Mouse (Mus musculus) kidney, adult 11 months (tissue): Measurements from ENCODE around the gene Kcnmb1.

ENCODE experiments used
- DNase-seq: peaks from one replicate; pipeline ENCODE4 v3.0.0; 2022

The Kcnmb1 gene

DNA sequence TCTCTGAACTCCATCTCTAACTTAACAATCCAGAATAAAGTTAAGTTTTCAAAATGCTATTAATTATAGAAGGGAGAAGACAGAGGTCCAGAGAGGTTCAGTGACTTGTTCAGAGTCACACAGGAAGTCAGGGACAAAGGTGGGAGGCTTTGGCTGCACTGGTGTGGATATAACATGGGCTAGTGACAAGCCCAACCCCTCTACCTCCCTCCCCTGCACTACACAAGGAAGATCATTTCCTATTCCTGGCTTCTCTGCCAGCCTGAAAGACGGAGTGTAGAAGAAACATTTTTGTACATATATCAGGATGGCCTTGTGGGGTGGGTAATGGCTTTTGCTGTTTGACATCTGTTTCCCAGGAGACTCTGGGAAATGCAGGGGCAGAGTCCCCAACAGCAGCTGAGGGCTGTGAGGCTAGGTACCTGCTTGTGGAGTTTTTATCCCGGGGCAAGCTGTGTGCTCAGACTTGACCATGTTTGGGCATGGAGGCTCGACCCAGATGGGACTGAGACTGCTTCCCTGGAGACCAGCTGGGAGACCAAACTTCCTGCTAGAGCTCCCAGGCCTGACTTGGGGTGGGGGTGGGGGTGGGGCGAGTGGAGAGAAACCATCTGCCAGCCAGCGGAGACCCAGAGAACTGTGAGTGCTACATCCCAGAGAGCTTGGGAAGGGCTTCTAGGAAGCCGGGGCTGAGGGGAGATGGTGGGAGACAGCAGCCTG lies at the start of gene Kcnmb1:
Gene Kcnmb1, plus strand, starts transcription at position 326 of the 720 bp plus-strand sequence.
- DNase-seq = peak; percentile 12

DNA sequence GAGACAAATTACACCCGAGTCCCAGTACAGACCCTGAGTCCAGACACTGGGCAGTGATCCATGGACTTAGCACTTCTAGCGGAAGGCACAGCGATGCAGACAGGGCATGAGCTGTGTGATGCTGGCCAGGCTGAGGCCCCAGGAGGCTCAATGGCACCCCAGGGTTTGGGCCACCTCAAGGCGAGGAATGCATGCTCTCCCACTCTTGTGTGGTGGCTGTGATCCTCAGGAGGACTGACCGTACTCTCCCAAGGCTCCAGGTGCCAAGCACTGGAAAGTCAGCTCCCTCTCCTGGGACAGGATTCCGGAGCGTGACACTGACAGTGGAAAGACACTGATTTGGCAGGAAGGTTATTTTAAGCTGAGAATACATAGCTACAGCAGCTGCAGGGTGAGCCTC lies 49.8 kb upstream of the Kcnmb1 start:
- no peak for DNase-seq

DNA sequence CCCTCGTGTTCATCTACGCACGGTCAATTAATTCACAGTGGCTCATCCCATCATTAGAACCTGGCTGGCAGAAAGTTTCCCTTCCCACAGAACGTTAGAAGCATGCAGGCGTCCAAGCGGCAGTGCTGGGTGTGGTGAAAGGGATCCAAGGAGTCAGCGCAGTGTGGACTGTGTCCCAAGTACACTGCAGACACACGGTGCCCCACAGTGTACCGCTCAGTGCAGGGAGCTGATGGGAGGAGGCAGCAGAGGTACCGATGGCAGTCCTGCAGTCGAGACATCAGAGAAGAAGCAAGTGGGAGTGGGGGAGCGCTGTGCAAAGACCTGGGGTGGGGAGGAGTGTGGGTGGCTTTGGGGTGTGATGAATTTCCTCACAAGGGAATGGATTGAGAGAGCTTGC lies 48.6 kb upstream of the Kcnmb1 start:
- DNase-seq = no peak

DNA sequence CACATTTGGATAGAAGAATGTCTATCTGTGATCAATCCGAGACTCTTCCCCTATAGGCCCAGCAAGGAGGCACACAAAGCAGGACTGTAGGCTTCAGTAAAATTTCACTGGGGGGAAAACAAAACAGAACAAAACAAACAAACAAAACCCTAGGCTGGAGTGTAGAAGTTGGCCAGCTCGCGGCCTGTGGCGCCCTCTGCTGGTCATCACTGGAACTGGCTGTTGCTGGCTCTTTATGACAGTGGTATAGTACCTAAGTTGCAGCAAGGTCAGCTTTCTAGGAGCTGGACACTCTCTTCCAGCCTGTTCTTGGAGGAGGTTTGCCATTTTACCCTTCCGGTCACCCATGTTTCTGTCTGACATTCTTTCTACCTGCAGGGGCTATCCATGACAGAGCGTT lies 45.2 kb upstream of the Kcnmb1 start:
- DNase-seq = peak; percentile 12

DNA sequence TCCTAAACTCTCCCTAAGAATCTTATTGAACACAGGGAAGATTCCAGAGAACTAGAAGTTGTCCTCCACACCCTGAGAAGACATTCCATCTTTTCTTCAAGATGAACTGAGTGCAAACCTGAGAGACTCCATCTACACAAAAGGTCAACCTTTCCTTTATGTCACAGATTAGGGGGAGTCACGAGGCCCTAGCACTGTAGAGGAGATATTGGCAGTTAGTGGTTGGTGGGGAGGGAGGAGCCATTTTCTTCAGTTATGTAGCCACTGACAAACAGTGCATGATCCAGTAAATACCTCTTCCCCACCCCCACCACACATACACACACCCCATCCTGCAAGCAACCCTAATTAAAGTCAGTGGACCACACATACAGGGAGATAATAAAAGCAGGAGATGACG lies 44.4 kb upstream of the Kcnmb1 start:
- no peak for DNase-seq

DNA sequence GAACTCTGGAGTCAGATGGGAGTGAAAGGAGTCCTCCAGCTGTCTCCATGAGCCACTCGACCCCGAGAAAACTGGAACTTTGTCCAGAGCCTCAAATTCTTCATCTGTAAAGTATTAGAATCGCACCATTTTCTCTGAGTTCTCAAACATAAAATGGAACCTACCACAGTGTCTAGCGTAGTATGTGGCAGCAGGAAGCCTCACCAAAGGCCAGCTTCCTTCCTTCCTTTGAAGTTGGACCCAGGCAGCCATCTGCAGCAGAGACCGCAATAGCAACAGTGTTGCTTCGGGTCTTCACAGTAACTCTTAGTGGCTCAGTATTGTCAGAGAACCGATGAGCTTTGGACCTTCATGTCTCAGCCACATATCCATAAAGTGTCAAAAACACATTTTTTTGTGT lies 43.0 kb upstream of the Kcnmb1 start:
- DNase-seq = no peak

DNA sequence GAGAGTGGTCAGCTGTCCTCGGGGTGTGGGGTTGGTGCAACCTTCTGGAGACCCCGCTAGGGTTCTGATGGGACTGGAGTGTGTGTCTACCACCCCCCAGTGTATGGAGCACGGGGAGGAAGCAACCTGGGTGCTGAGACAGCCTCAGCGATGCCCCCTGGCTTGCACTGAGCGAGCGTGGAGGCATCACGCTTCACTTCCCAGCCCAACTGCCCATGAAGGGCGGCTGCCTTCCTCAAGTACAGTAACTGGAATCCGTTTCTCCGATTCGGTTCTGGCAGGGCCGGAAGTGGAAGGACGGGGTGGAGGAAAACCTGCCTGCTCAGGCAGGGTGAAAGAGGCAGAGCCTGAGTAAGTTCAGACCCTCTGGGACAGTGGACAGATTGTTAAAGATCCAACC lies 41.4 kb upstream of the Kcnmb1 start:
- DNase-seq = peak; percentile 7

DNA sequence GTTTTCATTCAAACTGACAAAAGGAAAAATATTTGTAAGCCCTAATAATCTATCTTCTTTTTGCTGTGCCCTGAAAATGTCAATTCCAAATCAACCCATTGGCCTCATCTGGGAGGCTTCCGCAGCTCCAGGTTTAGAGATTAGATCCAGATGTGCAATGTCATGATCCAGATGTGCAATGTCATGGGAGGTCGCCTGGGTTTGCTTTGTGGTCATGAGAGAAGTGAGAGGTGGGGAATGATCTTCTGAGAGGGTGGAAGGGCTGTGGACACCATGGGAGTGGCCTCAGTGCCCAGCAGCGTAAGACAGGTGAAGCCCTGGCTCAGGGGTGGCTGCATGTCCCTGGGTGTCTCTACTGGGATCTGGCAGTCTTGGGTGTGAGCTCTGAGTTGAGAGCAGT lies 39.8 kb upstream of the Kcnmb1 start:
- no peak for DNase-seq

DNA sequence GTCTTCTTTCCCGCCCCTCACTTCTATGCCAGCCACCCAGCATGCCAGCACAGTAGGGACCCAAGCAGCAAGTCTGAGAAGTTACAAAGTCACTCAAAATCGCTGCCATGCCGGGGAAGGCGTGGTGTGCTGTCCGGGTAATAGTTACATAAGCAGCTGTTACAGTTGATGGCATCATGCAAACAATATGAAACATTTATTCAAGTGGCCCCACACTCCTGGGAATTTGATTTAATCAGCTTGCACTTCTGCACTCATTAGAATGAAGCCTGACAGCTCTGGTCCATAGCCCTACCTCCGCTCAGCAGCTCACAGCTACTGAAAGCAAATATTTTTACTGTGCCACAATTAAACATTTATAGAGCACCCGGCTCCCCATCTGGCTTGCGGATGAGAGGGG lies 37.0 kb upstream of the Kcnmb1 start:
- DNase-seq = no peak

DNA sequence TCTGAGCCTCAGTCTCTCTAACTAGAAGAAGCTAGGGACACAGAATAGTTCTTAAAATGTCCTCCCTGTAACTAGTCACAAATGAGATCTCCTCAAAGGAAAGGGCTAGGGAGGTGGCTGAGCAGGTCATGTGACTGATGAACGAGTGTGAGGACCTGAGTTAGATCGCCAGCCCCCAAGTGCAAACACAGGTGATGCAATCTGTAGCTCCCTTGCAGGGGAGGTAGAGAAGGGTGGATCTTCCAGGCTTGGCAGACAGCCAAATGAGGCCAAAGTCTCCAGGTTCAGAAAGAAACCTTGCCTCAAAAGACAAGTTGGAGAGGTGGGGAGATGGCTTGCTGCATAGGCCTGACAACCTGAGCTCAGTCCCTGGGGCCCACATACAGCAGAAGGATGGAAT lies 36.3 kb upstream of the Kcnmb1 start:
- no peak for DNase-seq

DNA sequence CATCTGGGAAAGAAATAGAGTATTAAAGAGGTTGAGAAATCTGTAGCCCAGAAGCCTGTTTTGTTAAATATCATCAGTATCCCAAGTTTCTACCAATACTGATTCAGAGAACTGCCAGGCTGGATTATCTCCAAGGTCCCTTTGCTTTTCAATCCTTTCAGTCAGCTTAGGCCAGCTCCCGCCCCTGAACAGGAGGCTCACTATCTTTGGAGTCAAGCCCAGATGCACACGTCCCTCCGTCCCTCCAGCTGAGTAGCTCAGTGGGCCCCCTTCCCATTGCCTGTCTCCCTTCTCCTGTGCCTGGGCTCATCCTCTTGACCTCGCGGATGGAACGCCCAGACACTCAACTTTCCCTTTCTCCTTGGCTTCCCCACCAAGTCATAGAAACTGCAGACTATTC lies 35.5 kb upstream of the Kcnmb1 start:
- DNase-seq = no peak

DNA sequence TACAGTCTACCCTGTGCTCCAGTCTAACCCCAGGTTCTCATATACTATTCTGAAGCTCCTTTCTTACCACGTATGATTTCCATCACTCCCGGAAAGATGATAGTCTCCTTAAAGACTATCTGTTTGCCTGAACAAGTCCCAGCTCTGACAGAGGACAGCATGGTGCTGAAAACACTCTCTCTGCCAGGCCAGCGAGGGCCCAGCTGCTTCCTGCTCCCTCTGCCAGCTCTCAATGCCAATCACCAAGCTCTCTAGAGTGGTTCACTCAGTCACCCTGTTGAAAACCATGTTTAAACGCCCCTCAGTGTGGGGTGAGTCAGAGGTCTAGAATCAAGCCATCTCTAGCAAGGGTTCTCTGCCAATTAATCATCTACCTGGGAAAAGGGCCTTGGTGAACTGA lies 35.0 kb upstream of the Kcnmb1 start:
- no peak for DNase-seq

DNA sequence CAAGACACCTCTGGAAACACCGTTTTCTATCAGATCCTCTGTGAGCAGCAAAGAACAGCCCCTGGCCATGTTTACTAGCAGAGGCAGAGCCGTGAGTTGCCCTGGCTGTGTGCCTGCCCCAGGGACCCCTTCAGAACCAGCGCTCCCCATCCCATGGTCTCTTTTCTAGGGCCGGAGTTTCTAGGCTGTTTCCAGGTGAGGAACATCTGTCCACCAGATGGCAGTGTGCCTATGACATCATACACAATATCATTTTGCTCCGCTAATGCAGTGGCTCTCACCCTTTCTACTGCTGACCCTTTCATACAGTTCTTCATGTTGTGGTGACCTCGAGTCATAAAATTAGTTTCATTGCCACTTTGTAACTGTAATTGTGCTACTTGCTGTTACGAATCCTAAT lies 34.2 kb upstream of the Kcnmb1 start:
- DNase-seq = no peak

DNA sequence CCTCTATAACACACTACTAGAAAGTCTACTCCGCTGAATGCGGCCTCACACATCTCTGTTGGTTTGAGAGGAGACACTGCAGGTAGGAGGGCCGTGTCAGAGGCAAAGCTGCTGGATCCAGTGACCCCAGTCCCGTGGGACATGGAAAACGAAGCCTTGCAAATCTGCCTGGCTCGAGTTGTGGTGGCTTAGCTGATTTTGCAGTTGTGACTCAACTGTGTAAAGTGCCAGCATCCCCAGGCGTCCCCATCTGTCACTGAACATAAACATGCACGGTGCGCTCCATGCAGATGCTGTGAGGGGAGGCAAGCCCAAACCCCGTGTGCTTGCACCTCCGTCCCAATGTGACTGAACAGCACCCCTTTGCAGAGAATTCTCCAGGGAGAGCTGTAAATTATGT lies 33.4 kb upstream of the Kcnmb1 start:
- no peak for DNase-seq

DNA sequence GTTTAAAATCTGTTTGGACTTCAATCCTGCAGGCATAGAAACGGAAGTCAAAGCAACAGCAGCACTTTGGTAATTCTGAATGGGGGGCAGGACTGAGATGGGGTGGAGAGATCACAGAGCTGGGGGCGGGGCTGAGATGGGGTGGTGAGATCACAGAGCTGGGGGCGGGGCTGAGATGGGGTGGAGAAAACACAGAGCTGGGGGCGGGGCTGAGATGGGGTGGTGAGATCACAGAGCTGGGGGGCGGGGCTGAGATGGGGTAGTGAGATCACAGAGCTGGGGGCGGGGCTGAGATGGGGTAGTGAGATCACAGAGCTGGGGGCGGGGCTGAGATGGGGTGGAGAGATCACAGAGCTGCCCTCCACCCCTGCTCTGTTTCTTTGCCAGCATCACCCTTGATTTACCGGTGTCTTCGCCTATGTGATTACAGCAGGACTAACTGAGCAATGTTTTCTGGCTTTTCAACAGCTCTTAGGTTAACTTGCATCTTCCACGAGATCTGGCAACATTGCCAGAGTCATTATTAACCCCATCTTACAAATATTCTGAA lies 30.9 kb upstream of the Kcnmb1 start:
- DNase-seq = peak; percentile 13

DNA sequence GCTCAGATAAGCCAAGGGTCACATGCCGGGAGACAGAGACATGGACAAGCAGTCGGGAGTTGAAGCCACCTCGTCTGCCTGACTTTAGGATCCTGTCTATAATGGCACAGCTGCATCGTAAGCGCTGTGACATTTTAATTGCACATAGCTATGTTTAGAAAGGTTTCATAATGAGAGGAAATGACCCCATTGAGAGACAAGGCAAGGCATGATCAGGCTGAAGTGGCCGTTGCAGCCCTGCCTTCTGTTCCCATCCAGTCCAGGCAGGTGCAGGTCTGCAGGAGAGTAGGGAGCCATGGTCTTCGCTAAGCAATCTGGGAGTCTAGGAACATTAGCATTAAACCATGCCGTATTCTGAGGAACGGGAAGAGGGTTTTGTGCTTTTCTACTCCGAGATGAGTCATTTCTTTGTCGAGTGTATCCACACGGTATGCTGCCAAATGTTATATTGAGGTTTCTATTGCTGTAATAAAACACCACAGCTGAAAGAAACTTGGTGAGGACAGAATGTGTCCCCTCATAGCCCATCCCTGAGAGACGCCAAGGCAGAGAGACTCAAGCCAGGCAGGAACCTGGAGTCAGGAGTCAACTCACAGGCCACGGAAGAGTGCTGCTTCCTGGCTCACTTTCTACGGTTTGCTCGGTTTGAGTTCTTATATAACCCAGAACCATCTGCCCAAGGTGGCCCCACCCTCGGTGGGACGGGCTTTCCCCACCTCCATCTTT lies 30.3 kb upstream of the Kcnmb1 start:
- peak; percentile 17 for DNase-seq

DNA sequence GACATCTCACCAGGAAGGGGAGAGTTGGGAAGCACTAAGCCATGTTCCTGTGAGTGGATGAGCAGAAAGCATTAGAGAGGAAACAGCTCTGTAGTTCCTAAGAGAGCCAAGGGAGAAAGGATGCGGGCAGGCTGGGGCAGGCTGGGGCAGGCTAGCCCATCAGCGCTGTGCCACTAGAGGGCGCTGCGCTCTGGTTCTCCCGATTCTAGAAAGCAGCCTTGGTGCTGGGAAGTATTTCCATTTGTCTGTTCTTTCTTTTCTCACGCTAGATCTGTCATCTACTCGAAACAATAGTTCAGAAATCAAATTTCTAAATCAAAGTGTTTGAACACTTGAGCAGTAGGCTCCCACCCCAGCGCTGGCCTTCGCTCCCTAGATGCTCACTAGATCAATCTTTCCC lies 28.5 kb upstream of the Kcnmb1 start:
- no peak for DNase-seq

DNA sequence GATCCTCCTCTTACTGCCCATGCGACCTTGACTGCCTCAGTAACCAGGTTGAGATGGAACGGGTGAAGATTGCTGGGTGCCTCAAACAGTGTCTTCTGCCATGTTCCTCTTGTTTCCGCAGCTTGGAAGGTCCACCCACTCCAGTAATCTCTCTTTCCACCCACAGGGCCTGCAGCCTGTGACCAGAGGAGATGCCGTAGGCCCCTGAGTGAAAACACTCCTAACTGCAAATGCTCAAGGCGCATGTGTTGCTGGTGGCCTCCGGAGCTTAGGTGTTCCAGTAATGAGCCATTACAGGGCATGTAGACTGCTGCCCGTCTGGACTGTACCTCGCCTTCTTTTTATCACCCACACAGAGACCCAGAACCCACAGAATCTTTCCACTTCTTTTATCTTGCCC lies 25.2 kb upstream of the Kcnmb1 start:
- DNase-seq = no peak

DNA sequence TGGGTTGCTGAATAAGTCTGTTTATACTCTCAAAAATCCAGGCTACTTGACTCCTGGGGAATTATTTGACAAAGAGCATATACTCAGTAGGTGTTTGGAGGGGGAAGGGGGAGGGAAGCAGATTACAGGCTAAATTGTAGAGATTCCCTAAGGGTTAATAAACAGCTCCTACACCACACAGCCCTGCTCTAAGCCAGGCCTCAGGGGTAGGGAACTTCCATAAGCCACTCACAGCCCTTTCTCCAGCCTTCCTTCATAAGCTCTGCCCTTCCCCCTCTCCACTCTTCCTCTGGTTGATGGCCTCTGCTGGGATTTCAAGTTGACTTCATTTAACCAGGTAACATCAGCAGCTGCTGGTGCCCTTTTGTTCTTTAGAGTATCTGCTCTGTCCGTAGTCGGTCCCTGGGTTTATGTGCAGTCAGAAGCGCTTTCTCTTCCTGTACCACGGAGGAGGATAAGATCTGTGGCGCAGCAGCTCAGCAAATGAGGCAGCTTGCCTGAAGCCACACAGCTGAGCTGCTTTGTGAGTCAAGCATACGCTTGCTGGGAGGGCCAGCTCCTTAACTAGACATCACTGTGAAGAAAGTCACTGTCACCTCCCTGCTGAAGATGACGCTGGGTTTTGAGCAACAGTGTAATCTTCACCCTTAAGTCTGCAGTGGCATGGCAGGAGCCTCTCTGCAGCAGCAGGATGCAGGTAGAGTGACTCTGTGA lies 24.1 kb upstream of the Kcnmb1 start:
- DNase-seq = no peak

DNA sequence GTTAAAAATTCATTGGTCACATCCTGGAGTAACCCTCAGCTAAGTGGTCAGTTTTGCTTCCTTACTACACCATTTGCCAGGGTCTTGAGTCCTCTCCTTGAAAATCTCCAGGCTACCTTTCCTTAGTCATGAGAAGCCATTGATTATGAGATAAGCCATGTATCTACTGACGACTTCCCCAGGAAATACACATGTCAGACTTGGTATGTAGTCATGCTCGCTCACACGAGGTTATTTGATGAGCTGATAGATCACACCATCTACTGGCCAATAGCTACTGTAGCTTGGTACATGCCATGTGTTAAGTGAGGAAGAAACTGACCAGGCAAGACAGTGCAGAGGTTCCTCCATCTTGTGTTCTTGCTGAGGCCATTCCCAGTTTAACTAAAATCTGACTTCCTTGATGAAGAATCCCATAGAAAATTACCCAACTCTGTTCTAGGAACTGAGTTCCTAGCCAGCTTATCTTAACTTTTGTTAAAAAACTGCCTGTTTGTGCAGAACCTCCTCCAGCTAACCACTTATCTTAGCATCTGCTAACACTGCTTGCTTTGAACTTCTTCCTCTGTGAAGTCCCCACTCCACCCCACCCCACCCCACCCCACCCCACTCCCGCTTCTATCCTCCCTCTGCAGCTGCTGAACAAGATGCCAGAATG lies 23.2 kb upstream of the Kcnmb1 start:
- DNase-seq = no peak

DNA sequence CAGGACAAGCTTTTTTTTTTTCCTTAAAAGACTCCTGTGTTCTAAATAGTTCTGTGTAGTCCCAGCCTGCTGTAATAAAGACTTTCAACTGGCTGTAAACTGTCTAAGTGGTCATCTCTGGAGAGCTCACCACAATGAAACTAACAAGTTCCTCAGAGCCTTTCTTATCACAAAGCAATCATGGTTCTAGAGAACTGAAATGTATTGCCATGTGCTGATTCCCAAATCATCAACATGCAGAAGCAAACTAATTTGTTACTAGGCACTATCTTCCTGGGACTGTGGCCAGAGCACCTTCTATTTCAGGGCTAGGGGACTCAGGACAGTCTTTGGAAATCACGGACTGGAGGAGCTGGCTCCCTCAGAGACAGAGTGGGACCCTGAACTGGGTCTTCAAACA lies 19.2 kb upstream of the Kcnmb1 start:
- DNase-seq = no peak

DNA sequence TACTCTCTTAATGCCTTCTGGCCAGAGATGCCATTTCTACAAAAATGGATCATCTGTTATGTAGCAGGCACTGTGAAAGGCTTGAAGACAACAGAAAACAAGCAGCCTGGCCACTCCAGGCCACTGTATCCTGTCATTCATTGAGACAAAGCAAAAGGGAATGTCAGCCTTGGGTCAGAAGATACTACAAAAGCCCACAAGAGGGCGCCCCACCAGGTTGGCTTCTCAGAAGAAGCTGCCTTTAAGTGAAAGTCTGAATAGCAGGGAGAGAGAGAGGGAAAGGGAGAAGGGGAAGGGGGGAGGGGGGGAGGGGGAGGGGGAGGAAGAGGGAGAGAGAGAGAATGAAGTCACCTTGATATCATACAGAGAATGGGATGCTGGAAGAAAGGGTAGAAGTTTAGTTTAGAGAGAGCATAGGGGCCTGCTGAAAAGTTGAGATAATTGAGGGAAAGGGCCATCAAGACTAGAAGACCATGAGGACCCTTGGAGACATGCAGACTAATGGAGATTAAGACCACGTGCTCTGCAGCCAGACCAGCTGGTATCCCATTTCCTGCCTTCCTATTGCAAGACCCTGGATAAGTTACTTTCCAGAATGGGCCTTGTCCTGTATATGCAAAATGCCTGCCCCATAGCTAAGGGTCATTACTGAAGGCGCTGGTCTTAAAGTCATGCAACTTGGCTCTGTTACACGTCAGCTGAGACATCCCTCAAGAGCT lies 18.6 kb upstream of the Kcnmb1 start:
- DNase-seq = no peak
